Mouse (Mus musculus) heart, postnatal 0 days (tissue): Measurements from ENCODE around the gene Cxcl1. TPM values are rescaled to one million over a fixed set of nuclear protein-coding genes. Genes with fewer than 3 reads are reported as not detected.

ENCODE experiments used
- ATAC-seq: fragments of 200-750 bp; cut with Nextera tagmentation; 2 replicates; pipeline ENCODE4 v1.8.0; 2017; ENCODE audit warnings: low read depth, moderate number of reproducible peaks, moderate library complexity; ENCODE audit not compliant: insufficient read depth
- DNase-seq: peaks from one replicate; pipeline ENCODE4 v3.0.0-alpha.2; 2016; ENCODE audit warnings: low spot score
- H3K27ac ChIP-seq: fragments of 300-500 bp; sonication (generic); 2 replicates; pipeline ENCODE4 v1.5.1; 2014; ENCODE audit warnings: low read depth, mild to moderate bottlenecking
- H3K27me3 ChIP-seq: fragments of 300-500 bp; sonication (generic); 2 replicates; pipeline ENCODE4 v1.6.1; 2014; ENCODE audit warnings: low read length, mixed read lengths; ENCODE audit not compliant: control insufficient read depth, insufficient read depth
- H3K36me3 ChIP-seq: fragments of 300-500 bp; sonication (generic); replicated peaks from 2 replicates; pipeline ENCODE4 v1.6.1; 2014; ENCODE audit warnings: low read length, mixed read lengths; ENCODE audit not compliant: control insufficient read depth, insufficient read depth
- H3K4me1 ChIP-seq: fragments of 300-500 bp; sonication (generic); 2 replicates; pipeline ENCODE4 v1.6.1; 2014; ENCODE audit warnings: antibody characterized with exemption; ENCODE audit not compliant: control insufficient read depth, insufficient read depth
- H3K4me2 ChIP-seq: fragments of 300-500 bp; sonication (generic); 2 replicates; pipeline ENCODE4 v1.6.1; 2014; ENCODE audit warnings: low read depth, mild to moderate bottlenecking, low read length, moderate library complexity
- H3K4me3 ChIP-seq: fragments of 300-500 bp; sonication (generic); 2 replicates; pipeline ENCODE4 v1.5.1; 2014; ENCODE audit warnings: low read depth, low read length
- H3K9ac ChIP-seq: fragments of 300-500 bp; sonication (generic); replicated peaks from 2 replicates; pipeline ENCODE4 v1.6.1; 2014; ENCODE audit warnings: low read depth, low read length, mixed read lengths
- H3K9me3 ChIP-seq: fragments of 300-500 bp; sonication (generic); replicated peaks from 2 replicates; pipeline ENCODE4 v1.6.1; 2016; ENCODE audit warnings: low read length; ENCODE audit not compliant: control insufficient read depth
- CTCF ChIP-seq: IDR thresholded peaks from 2 replicates; pipeline ENCODE4 v1.5.1; 2016; ENCODE audit warnings: antibody characterized with exemption, control low read depth, low read depth
- EP300 ChIP-seq: IDR thresholded peaks from 2 replicates; pipeline ENCODE4 v1.6.1; 2016; ENCODE audit warnings: antibody characterized with exemption, low read depth
- WGBS: fragments of 180-500 bp; shearing (Covaris S2); extraction: QIAGEN DNeasy Blood & Tissue Kit; methylation state at CpG from one replicate; pipeline ENCODE4 v1.1.7; 2014; 5-methylcytosine and 5-hydroxymethylcytosine counted together
- polyA plus RNA-seq: library from polyadenylated mRNA; unstranded; fragments of >200 nt; fragmentation: Nextera tagmentation; extraction: Ambion mirVana; gene quantifications from 2 replicates; pipeline ENCODE4 v1.2.1, GENCODE M21; 2015
- total RNA-seq: library from RNA; depleted of rRNA; stranded (reverse); fragments of >200 nt; gene quantifications from 2 replicates; pipeline ENCODE4 v1.2.3, GENCODE M21; 2014; ENCODE audit warnings: low replicate concordance

Cxcl1 gene
- total and polyA plus RNA-seq, 2 experiments from 2014 or later: 0.27 to 1.5 TPM

- Histone ChIP-seq H3K36me3 (no peaks in the 10 kb centered on the region), H3K9me3 (no peaks in the 10 kb centered on the region), H3K4me3 (peak overlapping the region; percentile 32), H3K27me3 (peaks cover 28% of the 10 kb centered on the region), H3K9ac (no peak overlapping the region), H3K27ac (no peak overlapping the region), H3K4me2 (peak overlapping the region; percentile 61), H3K4me1 (0 out of 2 replicates have a peak, but pooled peaks cover 4% of the 10 kb centered on the region)
- TF ChIP-seq EP300: no peak
- peak; percentile 26 for TF ChIP-seq CTCF
- no peak for DNase-seq
- ATAC-seq: no peak
- 6% methylated on average over 10 of the region's 10 CpGs for WGBS
Measured at GRCm38 (mm10) chr5:90902380-90903260, 11.6 kb downstream of the Cxcl1 start.

GRCm38 (mm10) chr5:90903339-90904020 lies 12.4 kb downstream of the Cxcl1 start, which contains the start of gene Cxcl2:
Gene Cxcl2, plus strand, starts transcription at chr5:90903871.
- Histone ChIP-seq H3K27ac (no peak within 1 kb of the TSS), H3K4me3 (peak within 1 kb of the TSS; percentile 32), H3K36me3 (no peaks in the 10 kb centered on the region), H3K27me3 (peaks cover 28% of the 10 kb centered on the region), H3K4me1 (0 out of 2 replicates have a peak, but pooled peaks cover 4% of the 10 kb centered on the region), H3K9ac (no peak within 1 kb of the TSS), H3K9me3 (no peaks in the 10 kb centered on the region), H3K4me2 (peak within 1 kb of the TSS; percentile 61)
- DNase-seq: no peak
- WGBS: 7% methylated on average over 22 of the region's 22 CpGs
- TF ChIP-seq CTCF (no peak), EP300 (no peak)
- no peak for ATAC-seq

- Histone ChIP-seq H3K4me2 (no peak overlapping the region), H3K27me3 (peaks cover 19% of the 10 kb centered on the region), H3K4me1 (no peaks in the 10 kb centered on the region), H3K9ac (no peak overlapping the region), H3K9me3 (no peaks in the 10 kb centered on the region), H3K4me3 (no peak overlapping the region), H3K27ac (no peak overlapping the region), H3K36me3 (no peaks in the 10 kb centered on the region)
- TF ChIP-seq EP300 (no peak), CTCF (peak; percentile 88)
- no peak for ATAC-seq
- 2% methylated on average over 2 of the region's 2 CpGs for WGBS
- DNase-seq: peak; percentile 43
Measured at GRCm38 (mm10) chr5:90908983-90909382, 17.9 kb downstream of the Cxcl1 start.

- Histone ChIP-seq H3K4me1 (no peaks in the 10 kb centered on the region), H3K9me3 (no peaks in the 10 kb centered on the region), H3K9ac (no peak overlapping the region), H3K27me3 (no peaks in the 10 kb centered on the region), H3K27ac (no peak overlapping the region), H3K4me3 (no peak overlapping the region), H3K36me3 (no peaks in the 10 kb centered on the region), H3K4me2 (no peak overlapping the region)
- no peak for TF ChIP-seq EP300
- no peak for TF ChIP-seq CTCF
- ATAC-seq (no peak), DNase-seq (no peak)
- 68% methylated on average over 2 of the region's 2 CpGs for WGBS
Measured at GRCm38 (mm10) chr5:90919495-90919894, 28.5 kb downstream of the Cxcl1 start.

GRCm38 (mm10) chr5:90922958-90923357 lies 31.9 kb downstream of the Cxcl1 start:
- Histone ChIP-seq H3K4me1 (no peaks in the 10 kb centered on the region), H3K4me2 (no peak overlapping the region), H3K4me3 (no peak overlapping the region), H3K27ac (no peak overlapping the region), H3K27me3 (no peaks in the 10 kb centered on the region), H3K36me3 (no peaks in the 10 kb centered on the region), H3K9me3 (no peaks in the 10 kb centered on the region), H3K9ac (no peak overlapping the region)
- TF ChIP-seq CTCF: no peak
- TF ChIP-seq EP300: no peak
- no peak for ATAC-seq
- no peak for DNase-seq
- WGBS: 88% methylated on average over 4 of the region's 4 CpGs
